ENCODE assay signal across 8 mouse cellular contexts in the genomic region with DNA sequence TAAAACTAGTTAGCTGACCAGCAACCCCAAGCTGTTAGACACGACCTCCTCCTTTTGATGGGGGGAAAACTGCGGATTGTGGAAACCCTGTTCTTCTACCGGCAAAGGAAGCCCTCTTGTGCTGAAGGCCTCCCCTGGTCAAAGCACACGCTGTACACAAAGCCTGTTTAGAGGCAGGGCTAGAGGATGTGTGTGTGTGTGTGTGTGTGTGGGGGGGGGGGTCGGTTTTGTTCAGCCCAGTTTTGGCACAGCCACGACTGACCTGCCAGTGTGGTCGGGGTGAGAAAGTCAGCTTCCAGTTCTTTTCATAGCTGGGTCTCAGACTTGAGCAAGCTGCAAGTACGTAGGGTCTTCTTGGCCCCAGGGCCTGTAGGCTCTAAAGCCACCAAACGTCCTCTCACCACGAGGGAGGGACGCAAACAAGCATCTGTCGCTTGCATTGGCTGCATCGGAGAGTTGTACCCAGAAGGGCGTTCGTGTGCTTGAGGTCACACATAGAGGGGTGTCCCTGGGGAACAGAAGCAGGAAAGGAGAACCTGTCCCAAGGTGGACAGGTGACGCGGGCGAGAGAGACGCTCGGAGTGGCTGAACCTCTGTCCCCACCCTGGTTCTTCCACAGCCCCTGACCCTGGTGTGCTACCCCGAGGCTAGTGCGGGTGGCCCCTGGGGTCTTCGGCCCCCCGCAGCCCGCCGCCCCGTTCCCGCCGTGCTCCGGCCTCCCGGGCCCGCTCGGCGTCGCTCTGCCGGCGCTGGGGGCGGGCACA. TPM values are rescaled to one million over a fixed set of nuclear protein-coding genes. Genes with fewer than 3 reads are reported as not detected.
DNase-seq lines count a peak whose midpoint lies in the region; ATAC-seq and TF ChIP-seq lines count a peak whose summit lies in the region.

No protein-coding gene starts in this region.

- peak; percentile 73 for DNase-seq in R1 (ENCODE audit: low read depth, low spot score)
- peak; percentile 69 to 76 for DNase-seq in cerebellum, postnatal 10 days
- DNase-seq in gastrocnemius, postnatal 36 days: peak; percentile 17 to 45
- DNase-seq in liver: peak; percentile 77
- peak; percentile 65 for DNase-seq in testis, postnatal 10 days (ENCODE audit: low spot score)

- peak overlapping the region; percentile 99 for H3K9ac ChIP-seq in intestine, embryonic 16.5 days (ENCODE audit: low read depth, low read length)
- peak overlapping the region; percentile 95 for H3K9ac ChIP-seq in midbrain, embryonic 16.5 days (ENCODE audit: low read depth, low read length)

- intact Hi-C loops in gastrocnemius, postnatal 36 days (cut with DNase I): no loop called here

- peaks cover 8% of the 10 kb centered on the region; the same call in 1 of the 2 replicates for H3K4me1 ChIP-seq in intestine, embryonic 16.5 days (ENCODE audit: control insufficient read depth, insufficient read depth, low read length)
- peaks cover 14% of the 10 kb centered on the region for H3K4me1 ChIP-seq in midbrain, embryonic 16.5 days (ENCODE audit: control insufficient read depth, insufficient read depth, low read length)

- peak; percentile 75 for ATAC-seq in intestine, embryonic 16.5 days
- ATAC-seq in midbrain, embryonic 16.5 days: peak; percentile 69

- H3K79me2 ChIP-seq in C2C12 (ENCODE audit: control insufficient read depth, insufficient read depth): peaks cover 6% of the 10 kb centered on the region

- no peaks in the 10 kb centered on the region for H3K9me3 ChIP-seq in intestine, embryonic 16.5 days (ENCODE audit: control insufficient read depth, low read length)
- no peaks in the 10 kb centered on the region for H3K9me3 ChIP-seq in midbrain, embryonic 16.5 days (replicated peaks; ENCODE audit: control insufficient read depth, low read length, poor library complexity, severe bottlenecking)

- peak overlapping the region; percentile 49 for H3K4me3 ChIP-seq in C2C12 (ENCODE audit: insufficient read depth, poor library complexity, severe bottlenecking)
- peak overlapping the region; percentile 91 for H3K4me3 ChIP-seq in intestine, embryonic 16.5 days (ENCODE audit: low read length)
- peak overlapping the region; percentile 79 for H3K4me3 ChIP-seq in midbrain, embryonic 16.5 days (ENCODE audit: low read depth, low read length)

- H3K4me2 ChIP-seq in intestine, embryonic 16.5 days (ENCODE audit: low read depth, low read length): peak overlapping the region; percentile 92
- H3K4me2 ChIP-seq in midbrain, embryonic 16.5 days (ENCODE audit: low read length): peak overlapping the region; percentile 91

- TF ChIP-seq CTCF in C2C12 (IDR thresholded peaks at IDR 0.05; ENCODE audit: control insufficient read depth, insufficient read depth, insufficient read length): no peak

- peak overlapping the region; percentile 94 for H3K27ac ChIP-seq in intestine, embryonic 16.5 days (ENCODE audit: low read length)
- H3K27ac ChIP-seq in midbrain, embryonic 16.5 days (ENCODE audit: low read length): peak overlapping the region; percentile 90

- WGBS in intestine, embryonic 16.5 days: 3% methylated on average over 34 of the region's 38 CpGs
- WGBS in midbrain, embryonic 16.5 days: under 1% methylated on average over 38 of the region's 38 CpGs

- no peaks in the 10 kb centered on the region for H3K79me3 ChIP-seq in C2C12 (ENCODE audit: low read depth)

- no peaks in the 10 kb centered on the region for H3K27me3 ChIP-seq in C2C12 (ENCODE audit: control insufficient read depth, insufficient read depth, insufficient read length)
- no peaks in the 10 kb centered on the region for H3K27me3 ChIP-seq in intestine, embryonic 16.5 days (replicated peaks; ENCODE audit: control insufficient read depth, insufficient read depth, low read length)
- H3K27me3 ChIP-seq in midbrain, embryonic 16.5 days (ENCODE audit: control insufficient read depth, insufficient read depth, low read depth, low read length): no peaks in the 10 kb centered on the region

- H3K36me3 ChIP-seq in C2C12 (ENCODE audit: control insufficient read depth, insufficient read depth): no peaks in the 10 kb centered on the region
- H3K36me3 ChIP-seq in intestine, embryonic 16.5 days (ENCODE audit: control insufficient read depth, insufficient read depth, low read length): no peaks in the 10 kb centered on the region
- H3K36me3 ChIP-seq in midbrain, embryonic 16.5 days (ENCODE audit: control insufficient read depth, insufficient read depth, low read length): no peaks in the 10 kb centered on the region

- H3ac ChIP-seq in C2C12 (ENCODE audit: control insufficient read depth, insufficient read length, low read depth): peak overlapping the region; percentile 65

TF ChIP-seq in C2C12, 6 proteins besides CTCF, POLR2A, EP300 and RAD21:
- TF ChIP-seq MYOD1 (IDR thresholded peaks at IDR 0.05; ENCODE audit: control insufficient read depth, insufficient read length, low read depth) (no peak), MYOG (IDR thresholded peaks at IDR 0.05; ENCODE audit: control insufficient read depth, extremely low read depth, insufficient read length) (no peak), MAX (IDR thresholded peaks at IDR 0.05) (no peak), FOSL1 (IDR thresholded peaks at IDR 0.05; ENCODE audit: insufficient read depth, low read length, poor library complexity, severe bottlenecking) (no peak), CEBPB (IDR thresholded peaks at IDR 0.05; ENCODE audit: low read depth) (no peak), USF1 (IDR thresholded peaks at IDR 0.05; ENCODE audit: low read depth) (no peak)

RNA-seq across cellular contexts. Expression of gene Mta3, which starts 0.4 kb away (rescaled TPM):
- polyA plus RNA-seq in C2C12 (2012; fragmentation: generic; extraction: Trizol): 25.7 TPM
- 1 to 10 TPM; 7.6 to 9.7 TPM for total RNA-seq in gastrocnemius, postnatal 36 days (2021)
- polyA plus RNA-seq in intestine, embryonic 16.5 days (2015; fragmentation: Nextera tagmentation; extraction: Ambion mirVana): 33.2 and 35.0 TPM in 2 replicates
- 27.2 and 34.5 TPM in 2 replicates for polyA plus RNA-seq in midbrain, embryonic 16.5 days (2015; fragmentation: Nextera tagmentation; extraction: Ambion mirVana)

Comparison
In these comparisons a context has a peak if more than half of its experiments do, and no peak if none do; other contexts are left out.
1. Peak in every context shown above with its lines: DNase-seq, ATAC-seq, H3K4me3 ChIP-seq and H3K27ac ChIP-seq.